Mouse (Mus musculus) stomach, postnatal 0 days (tissue): ENCODE measurements around the gene Ccdc60.

Experiments used
- CTCF ChIP-seq: IDR thresholded peaks from 2 replicates; pipeline ENCODE4 v1.5.1; 2016; ENCODE audit warnings: antibody characterized with exemption, low read depth, mild to moderate bottlenecking, moderate library complexity
- EP300 ChIP-seq: optimal IDR thresholded peaks from 2 replicates; pipeline ENCODE3; 2016; ENCODE audit warnings: antibody characterized with exemption

GRCm38 (mm10) chr5:116231841-116232643 lies 56.7 kb downstream of the Ccdc60 start:
- no peak for TF ChIP-seq EP300
- TF ChIP-seq CTCF, result peak; percentile 85
